Mouse (Mus musculus) bone marrow, adult 2 months (tissue): ENCODE data around the gene Cntrl. TPM values are rescaled to one million over a fixed set of nuclear protein-coding genes. Genes with fewer than 3 reads are reported as not detected.

Experiments used
- H3K27ac ChIP-seq: fragments of 200-500 bp; 2 replicates; pipeline ENCODE4 v1.5.1; 2012; ENCODE audit warnings: low read depth, mild to moderate bottlenecking, control low read depth, inconsistent platforms, low read length; ENCODE audit not compliant: control insufficient read depth, poor library complexity, insufficient read depth
- H3K4me1 ChIP-seq: fragments of 200-500 bp; 2 replicates; pipeline ENCODE4 v1.6.1; 2011; ENCODE audit warnings: low read length; ENCODE audit not compliant: control insufficient read depth, insufficient read depth
- H3K4me3 ChIP-seq: fragments of 200-500 bp; replicated peaks from 2 replicates; pipeline ENCODE3; 2011; ENCODE audit warnings: mild to moderate bottlenecking, low read depth, low read length, control low read depth; ENCODE audit not compliant: control insufficient read depth
- CTCF ChIP-seq: fragments of 200-500 bp; IDR thresholded peaks from 2 replicates; pipeline ENCODE4 v1.5.1; 2011; ENCODE audit warnings: low read length, control low read depth; ENCODE audit not compliant: control insufficient read depth, insufficient read depth
- POLR2A ChIP-seq: fragments of 200-500 bp; IDR thresholded peaks from 2 replicates; pipeline ENCODE4 v1.6.1; 2011; ENCODE audit warnings: low read depth, mild to moderate bottlenecking, control low read depth, low read length, borderline replicate concordance; ENCODE audit not compliant: control insufficient read depth
- WGBS: fragments of 180-500 bp; shearing (Covaris S2); methylation state at CpG from one replicate; pipeline ENCODE4 v1.1.7; 2018; 5-methylcytosine and 5-hydroxymethylcytosine counted together
- polyA plus RNA-seq: library from polyadenylated mRNA; stranded (reverse); fragments of >200 nt; gene quantifications from 2 replicates; pipeline ENCODE4 v1.2.4, GENCODE M21; 2011; ENCODE audit warnings: low replicate concordance; ENCODE audit not compliant: missing spikeins, insufficient read depth, insufficient read length

Cntrl gene
- polyA plus RNA-seq, 1 experiment = 75.4 TPM

- no peaks in the 10 kb centered on the region for H3K4me1 ChIP-seq
- WGBS = 91% methylated on average over 15 of the region's 15 CpGs
- TF ChIP-seq POLR2A = no peak
- no peak overlapping the region for H3K4me3 ChIP-seq
- no peak overlapping the region for H3K27ac ChIP-seq
These were observed 115.0 kb downstream of the Cntrl start for GRCm38 (mm10) chr2:35224285-35224684.

GRCm38 (mm10) chr2:35228145-35228544, 118.9 kb downstream of the Cntrl start:
- Histone ChIP-seq H3K27ac (no peak overlapping the region), H3K4me1 (peaks cover 4% of the 10 kb centered on the region; the same call in 1 of the 2 replicates), H3K4me3 (no peak overlapping the region)
- WGBS = 87% methylated on average over 4 of the region's 4 CpGs
- TF ChIP-seq CTCF = no peak
- TF ChIP-seq POLR2A = no peak

Other genes starting within 250 kb of the Cntrl start
- not detected in 2 replicates for gene Cutal, start 235.1 kb upstream of the Cntrl start, polyA plus RNA-seq
- gene Psmd5, start 234.5 kb upstream of the Cntrl start, polyA plus RNA-seq = 30.3 TPM in 2 replicates
- 2.5 and 7.1 TPM in 2 replicates for gene Phf19, start 195.5 kb upstream of the Cntrl start, polyA plus RNA-seq
- 6.7 and 9.8 TPM in 2 replicates for gene Traf1, start 147.7 kb upstream of the Cntrl start, polyA plus RNA-seq
- 2.3 and 3.9 TPM in 2 replicates for gene Hc, start 48.1 kb upstream of the Cntrl start, polyA plus RNA-seq
- gene AI182371, start 7.9 kb upstream of the Cntrl start, polyA plus RNA-seq = 1.1 and 2.4 TPM in 2 replicates
- 40.2 and 77.1 TPM in 2 replicates for gene Rab14, start 91.6 kb downstream of the Cntrl start, polyA plus RNA-seq
- gene Gsn, start 146.9 kb downstream of the Cntrl start, polyA plus RNA-seq = 38.0 and 94.8 TPM in 2 replicates
- 152 and 203 TPM in 2 replicates for gene Stom, start 227.5 kb downstream of the Cntrl start, polyA plus RNA-seq